Mouse (Mus musculus) spleen, embryonic (tissue): ENCODE measurements around the gene Aqp8.

Experiments used
- CTCF ChIA-PET: fragments of 350-600 bp; sonication (Branson Sonifier 250); formaldehyde crosslinking; loops from one replicate; lab custom pipeline; 2022; lab: Charles Lee

Gene Aqp8

DNA sequence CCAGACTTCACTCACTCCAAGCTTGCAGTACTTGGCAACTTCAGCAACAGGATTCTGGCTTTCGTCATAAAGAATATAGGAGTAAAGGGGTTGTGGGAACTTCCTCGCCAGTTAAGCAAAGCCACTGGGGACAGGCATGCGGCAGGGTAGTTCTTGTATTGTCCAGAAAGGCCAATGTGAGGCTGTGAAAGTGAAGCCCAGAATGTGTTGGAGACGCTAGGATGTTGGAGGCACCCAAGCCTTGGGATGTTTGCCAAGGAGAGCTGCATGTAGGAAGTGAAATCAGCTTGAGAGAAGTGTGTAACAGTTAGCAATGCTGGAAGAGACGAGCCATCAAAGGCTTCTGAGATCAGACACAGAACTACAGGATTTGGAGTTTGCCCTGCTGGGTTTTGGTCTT, 25.6 kb downstream of the Aqp8 start:
- CTCF ChIA-PET: no interaction called here

DNA sequence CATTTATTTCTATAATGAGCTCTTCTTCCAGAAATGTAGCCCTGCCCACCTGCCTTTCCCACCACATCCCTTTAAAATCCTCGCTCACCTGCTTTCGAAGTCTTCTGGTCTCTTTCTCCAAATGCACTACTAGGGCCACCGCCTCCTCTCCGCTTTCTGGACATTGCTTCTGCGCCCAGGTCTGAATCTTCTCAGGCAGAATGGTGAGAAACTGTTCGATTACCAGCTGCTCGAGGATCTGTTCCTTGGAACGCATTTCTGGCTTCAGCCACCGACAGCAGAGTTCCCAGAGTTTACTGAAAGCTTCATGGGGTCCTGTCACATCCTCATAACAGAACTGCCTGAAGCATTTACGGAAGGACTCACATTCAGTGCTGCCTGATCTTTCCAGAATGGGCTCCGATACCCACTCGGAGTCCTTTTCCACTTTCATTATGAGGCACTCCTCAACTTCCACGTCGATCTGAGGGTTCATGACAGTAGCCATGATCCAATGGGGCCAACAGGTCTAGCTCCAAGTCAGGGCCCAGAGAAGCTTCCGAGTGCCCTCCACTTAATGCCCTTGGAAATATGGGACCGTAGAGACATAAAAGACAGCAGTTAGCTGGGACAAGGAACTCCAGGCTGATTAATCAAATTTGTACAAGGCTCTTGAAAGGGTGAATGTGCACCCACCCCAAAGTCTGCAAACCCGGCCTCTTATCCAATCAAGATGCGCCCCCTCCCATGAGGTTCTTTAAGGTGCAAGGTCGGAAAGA, 37.6 kb downstream of the Aqp8 start:
- CTCF ChIA-PET: interaction anchor here (0.7 kb wide), 1 partner anchor 746 kb away, joined by 3 read pairs; no protein-coding TSS in a partner anchor

DNA sequence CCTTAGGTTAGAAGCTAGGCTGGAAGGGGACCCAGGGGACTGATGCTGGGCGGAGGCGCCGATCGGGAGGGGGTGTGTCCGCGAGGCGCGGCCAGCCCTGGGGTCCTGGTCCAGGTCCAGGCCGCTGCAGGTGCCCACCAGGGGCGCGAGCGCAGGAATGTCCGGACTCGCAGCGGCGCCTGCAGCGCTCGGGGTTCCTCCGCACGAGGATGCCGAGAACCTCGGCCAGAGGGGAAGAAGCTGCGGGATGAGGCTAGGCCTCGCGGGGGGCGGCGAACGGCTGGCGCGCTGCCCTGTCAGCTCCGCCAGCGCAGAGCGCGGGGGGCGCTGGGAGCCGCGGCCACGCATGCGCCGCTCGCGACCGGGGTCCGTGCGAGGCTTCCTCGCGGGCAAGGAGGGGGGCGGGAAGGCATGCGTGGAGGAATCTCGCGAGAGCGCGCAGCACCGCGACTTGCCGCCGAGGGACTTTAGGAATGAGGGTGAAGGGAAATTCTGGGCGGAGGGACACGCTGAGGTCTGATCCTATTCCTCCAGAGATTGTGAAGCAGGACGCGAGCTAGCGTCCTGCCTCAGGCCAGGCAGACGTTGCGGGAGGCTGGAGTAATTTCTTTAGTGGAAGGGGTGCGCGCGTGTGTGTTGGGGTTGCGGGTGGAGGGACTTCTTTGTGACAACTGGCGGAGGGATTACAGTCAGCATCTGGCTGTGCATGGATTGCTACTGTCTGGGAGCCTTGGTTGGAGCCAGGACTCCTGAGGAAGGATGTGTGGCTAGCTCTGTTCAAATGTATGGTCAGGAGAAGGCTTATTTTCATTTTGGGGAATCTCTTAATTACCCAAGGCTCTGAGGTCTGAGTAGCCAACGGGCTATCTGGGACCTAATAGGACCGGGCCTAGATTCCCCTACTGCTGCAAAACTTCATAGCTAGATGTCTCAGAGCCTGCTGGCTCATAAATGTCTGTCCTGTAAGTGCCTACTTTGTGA, 38.4 kb downstream of the Aqp8 start, which contains the start of gene Zkscan2:
TSS of gene Zkscan2 (minus strand) at position 211 of the 981 bp plus-strand sequence.
- CTCF ChIA-PET: no interaction called here

DNA sequence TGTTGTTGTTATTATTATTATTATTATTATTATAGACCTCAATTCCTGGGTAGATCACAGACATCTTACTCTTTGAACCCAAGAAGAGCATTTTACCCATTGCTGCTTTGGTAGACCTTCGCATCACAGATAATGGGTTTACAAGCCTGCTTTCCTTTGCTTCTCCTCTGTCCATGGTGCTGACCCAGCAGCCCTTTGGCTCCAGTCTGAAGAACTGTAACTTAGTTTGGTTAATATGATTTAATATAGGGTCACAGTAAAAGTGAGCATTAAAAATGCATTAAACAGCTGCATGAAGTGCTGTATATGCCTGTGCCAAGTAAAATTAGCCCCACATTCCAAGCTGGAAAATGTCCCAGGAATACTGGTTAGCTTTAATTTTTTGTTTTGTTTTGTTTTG, 41.3 kb downstream of the Aqp8 start:
- CTCF ChIA-PET: no interaction called here

DNA sequence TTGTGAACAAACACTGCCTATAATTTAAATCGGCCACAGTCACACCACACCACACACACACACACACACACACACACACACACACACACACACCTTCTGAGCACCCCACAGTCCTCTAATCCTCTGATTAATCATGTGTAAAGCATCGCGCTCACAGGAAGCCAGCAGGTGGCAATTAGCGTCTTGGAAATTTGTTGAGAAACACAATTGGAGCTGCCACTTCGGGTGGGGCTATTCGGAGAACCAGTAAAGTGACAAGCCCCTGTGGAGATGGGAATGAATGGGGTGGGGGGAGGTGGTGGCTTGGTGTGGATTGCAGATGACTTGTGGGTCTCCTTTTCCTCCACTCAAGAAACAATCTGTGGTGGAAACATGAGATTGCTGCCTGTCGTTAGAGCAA, 45.9 kb downstream of the Aqp8 start:
- CTCF ChIA-PET: no interaction called here
